Mouse (Mus musculus): ENCODE results near the gene Rtn4rl1. TPM values are rescaled to one million over a fixed set of nuclear protein-coding genes. Genes with fewer than 3 reads are reported as not detected.

The Rtn4rl1 gene
- polyA plus RNA-seq, 1 experiment, result not detected

DNA sequence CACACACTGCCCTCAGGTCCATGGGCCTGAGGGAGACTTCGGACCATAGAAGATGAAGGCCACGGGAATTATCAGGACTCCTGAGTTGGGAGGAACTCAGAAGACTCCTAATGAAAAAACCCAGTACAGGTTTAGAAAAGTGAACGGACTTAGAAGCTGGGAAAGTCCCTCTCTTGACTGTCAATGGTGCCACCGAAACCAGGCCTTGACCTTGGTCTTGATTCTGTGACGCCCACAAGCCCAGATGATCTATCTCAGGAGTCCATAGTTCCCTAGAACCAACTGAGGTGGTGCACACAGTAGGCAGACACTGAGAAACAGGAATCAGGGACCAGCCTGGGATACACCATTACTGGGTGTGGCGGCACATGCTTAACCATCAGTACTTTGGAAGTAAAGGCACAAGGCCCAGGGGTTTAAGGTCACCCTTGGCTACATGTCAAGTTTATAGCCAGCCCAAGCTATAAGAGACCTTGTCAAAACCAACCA, 36.7 kb downstream of the Rtn4rl1 start:
- no peak overlapping the region for H3K4me3 ChIP-seq (ENCODE audit: insufficient read depth, low read depth, low read length)
- H3K27ac ChIP-seq (ENCODE audit: insufficient read depth, low read depth, low read length), result no peak overlapping the region
- H3K4me1 ChIP-seq (ENCODE audit: control insufficient read depth, insufficient read depth, low read length), result peaks cover 13% of the 10 kb centered on the region; the same call in 1 of the 2 replicates
- 97% methylated on average over 6 of the region's 6 CpGs for WGBS
- TF ChIP-seq CTCF (IDR thresholded peaks at IDR 0.05; ENCODE audit: insufficient read depth, low read depth, low read length) (no peak), POLR2A (IDR thresholded peaks at IDR 0.05; ENCODE audit: insufficient read depth, low read depth, low read length) (no peak)

DNA sequence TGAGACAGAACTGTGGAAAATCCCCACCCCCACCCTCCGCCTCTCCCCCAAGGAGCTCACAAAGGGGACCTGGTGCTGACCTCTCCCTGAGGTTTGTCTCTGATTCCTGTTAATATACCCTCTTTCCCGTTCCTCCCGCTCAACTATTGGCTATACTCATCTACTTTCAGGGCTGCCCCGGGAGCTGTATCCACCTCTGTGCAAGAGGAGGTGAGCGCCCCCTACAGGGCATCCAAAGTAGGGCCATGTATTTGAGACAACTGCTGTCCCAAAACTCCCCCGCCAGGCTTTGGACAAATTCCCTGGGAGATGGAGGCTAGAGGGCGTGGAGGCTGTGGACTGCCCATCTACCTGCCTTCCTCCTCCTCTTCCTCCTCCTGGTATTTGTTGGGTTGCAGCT, 38.2 kb downstream of the Rtn4rl1 start:
- H3K4me3 ChIP-seq (ENCODE audit: insufficient read depth, low read depth, low read length), result no peak overlapping the region
- H3K27ac ChIP-seq (ENCODE audit: insufficient read depth, low read depth, low read length), result no peak overlapping the region
- 16% methylated on average over 7 of the region's 7 CpGs for WGBS
- TF ChIP-seq CTCF (IDR thresholded peaks at IDR 0.05; ENCODE audit: insufficient read depth, low read depth, low read length) (peak; percentile 64), POLR2A (IDR thresholded peaks at IDR 0.05; ENCODE audit: insufficient read depth, low read depth, low read length) (no peak)
- peaks cover 14% of the 10 kb centered on the region; the same call in 1 of the 2 replicates for H3K4me1 ChIP-seq (ENCODE audit: control insufficient read depth, insufficient read depth, low read length)

DNA sequence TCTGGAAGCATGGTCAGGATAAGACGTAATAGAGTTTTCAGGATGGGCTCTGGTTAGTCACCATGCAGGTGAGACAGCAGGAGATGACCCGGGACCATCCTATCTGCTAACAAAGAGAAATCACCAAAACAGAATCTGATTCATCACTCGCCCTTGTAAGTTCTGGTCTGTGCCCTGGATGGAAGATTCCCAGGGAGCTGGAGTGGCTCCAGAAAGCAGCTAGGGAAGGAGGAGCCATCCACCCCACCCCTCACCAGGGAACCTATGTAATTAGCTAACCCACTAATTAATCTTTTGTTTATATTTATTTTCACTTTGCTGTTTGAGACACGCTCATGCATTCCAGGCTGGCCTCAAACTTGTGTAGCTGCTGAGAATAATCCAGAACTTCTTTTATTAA, 38.9 kb downstream of the Rtn4rl1 start:
- Histone ChIP-seq H3K4me3 (ENCODE audit: insufficient read depth, low read depth, low read length) (no peak overlapping the region), H3K27ac (ENCODE audit: insufficient read depth, low read depth, low read length) (no peak overlapping the region), H3K4me1 (ENCODE audit: control insufficient read depth, insufficient read depth, low read length) (peaks cover 20% of the 10 kb centered on the region)
- TF ChIP-seq CTCF (IDR thresholded peaks at IDR 0.05; ENCODE audit: insufficient read depth, low read depth, low read length) (no peak), POLR2A (IDR thresholded peaks at IDR 0.05; ENCODE audit: insufficient read depth, low read depth, low read length) (no peak)
- 40% methylated on average over 4 of the region's 4 CpGs for WGBS

DNA sequence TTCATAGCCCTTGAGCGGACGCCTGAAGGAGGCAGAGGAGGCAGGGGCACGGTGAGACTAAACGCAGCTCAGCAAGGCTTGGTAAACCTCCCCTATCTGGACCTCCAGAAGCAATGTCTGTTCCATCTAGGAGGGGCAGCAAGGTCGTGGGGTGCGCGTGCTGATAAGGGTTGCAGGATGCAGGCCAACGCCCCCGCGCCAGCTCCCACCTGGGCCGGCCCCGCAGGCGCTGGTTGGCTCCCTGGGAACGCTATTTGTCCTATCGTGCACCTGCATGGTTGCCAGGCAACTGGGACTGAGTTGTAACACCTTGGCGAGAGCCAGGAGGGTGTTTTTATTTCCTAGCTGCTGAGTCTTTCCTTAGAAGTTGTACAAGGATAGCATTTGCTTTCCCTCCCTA, 41.2 kb downstream of the Rtn4rl1 start:
- peaks cover 21% of the 10 kb centered on the region for H3K4me1 ChIP-seq (ENCODE audit: control insufficient read depth, insufficient read depth, low read length)
- TF ChIP-seq CTCF (IDR thresholded peaks at IDR 0.05; ENCODE audit: insufficient read depth, low read depth, low read length) (no peak), POLR2A (IDR thresholded peaks at IDR 0.05; ENCODE audit: insufficient read depth, low read depth, low read length) (no peak)
- H3K27ac ChIP-seq (ENCODE audit: insufficient read depth, low read depth, low read length), result no peak overlapping the region
- WGBS, result 24% methylated on average over 16 of the region's 16 CpGs
- H3K4me3 ChIP-seq (ENCODE audit: insufficient read depth, low read depth, low read length), result no peak overlapping the region

DNA sequence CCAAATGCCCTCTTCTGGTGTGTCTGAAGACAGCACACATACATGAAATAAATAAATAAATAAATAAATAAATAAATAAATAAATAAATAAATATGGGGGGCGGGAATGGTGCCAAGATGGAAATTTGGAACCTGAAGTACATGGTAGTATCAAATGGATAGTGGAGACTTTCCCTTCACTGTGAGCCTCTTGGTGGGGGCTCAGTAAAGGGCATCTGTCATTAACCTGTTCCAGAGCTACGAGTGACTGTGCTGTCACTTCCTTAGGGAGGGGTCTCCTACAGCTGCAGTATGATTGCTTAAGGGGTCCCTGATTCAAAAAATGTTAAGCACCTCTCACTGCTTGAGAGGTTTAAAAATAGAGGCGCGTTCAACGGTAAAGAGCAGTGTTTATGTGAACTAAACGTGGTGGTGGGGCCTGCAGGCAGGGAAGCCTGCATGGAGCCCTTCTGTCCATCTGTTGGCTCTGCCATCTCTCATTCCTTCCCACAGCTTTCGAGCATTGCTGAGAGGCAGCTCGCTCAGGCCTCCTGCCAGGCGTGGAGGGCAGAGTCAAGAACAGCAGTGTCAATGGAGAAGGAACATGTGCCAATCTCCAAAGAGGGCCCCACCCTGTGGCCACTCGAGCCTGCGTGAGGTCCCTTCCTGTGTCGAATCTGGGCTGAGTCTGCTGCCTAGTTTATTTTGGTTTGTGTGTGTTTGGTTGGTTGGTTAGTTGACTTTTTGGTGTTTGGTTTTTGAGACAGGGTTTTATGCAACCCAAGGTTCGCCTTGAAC, 46.8 kb downstream of the Rtn4rl1 start:
- Histone ChIP-seq H3K4me1 (ENCODE audit: control insufficient read depth, insufficient read depth, low read length) (peaks cover 11% of the 10 kb centered on the region), H3K4me3 (ENCODE audit: insufficient read depth, low read depth, low read length) (no peak overlapping the region), H3K27ac (ENCODE audit: insufficient read depth, low read depth, low read length) (no peak overlapping the region)
- TF ChIP-seq CTCF (IDR thresholded peaks at IDR 0.05; ENCODE audit: insufficient read depth, low read depth, low read length), result no peak
- no peak for TF ChIP-seq POLR2A (IDR thresholded peaks at IDR 0.05; ENCODE audit: insufficient read depth, low read depth, low read length)
- 80% methylated on average over 13 of the region's 13 CpGs for WGBS

DNA sequence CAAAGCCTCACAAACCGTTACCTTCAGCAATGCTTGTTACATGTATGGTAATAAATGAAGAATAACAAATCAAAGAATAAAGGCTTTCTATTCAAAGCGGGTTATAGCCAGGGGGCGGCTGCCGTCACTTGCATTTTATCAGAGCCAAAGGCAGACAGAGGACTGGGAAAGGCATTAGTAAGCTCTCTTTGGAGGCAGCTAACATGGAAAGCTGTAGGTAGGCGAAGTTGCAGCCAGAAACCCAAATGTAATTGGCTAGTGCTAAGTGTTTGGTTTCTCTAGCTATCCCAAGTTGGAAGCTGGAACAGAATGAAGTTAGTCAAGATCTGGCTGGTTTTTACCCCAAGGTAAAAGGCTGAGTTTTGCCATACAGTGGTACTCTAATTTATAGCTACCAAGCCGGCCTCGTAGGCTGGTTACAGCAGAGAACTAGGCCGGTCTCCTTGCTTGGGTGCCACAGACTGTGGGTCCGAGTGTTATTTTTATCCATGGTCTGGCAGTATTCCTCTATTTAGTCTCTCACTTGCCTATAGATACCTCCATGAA, 49.2 kb downstream of the Rtn4rl1 start:
- no peak for TF ChIP-seq CTCF (IDR thresholded peaks at IDR 0.05; ENCODE audit: insufficient read depth, low read depth, low read length)
- H3K4me3 ChIP-seq (ENCODE audit: insufficient read depth, low read depth, low read length), result no peak overlapping the region
- H3K4me1 ChIP-seq (ENCODE audit: control insufficient read depth, insufficient read depth, low read length), result 0 out of 2 replicates have a peak, but pooled peaks cover 3% of the 10 kb centered on the region
- WGBS, result 92% methylated on average over 9 of the region's 9 CpGs
- H3K27ac ChIP-seq (ENCODE audit: insufficient read depth, low read depth, low read length), result no peak overlapping the region

DNA sequence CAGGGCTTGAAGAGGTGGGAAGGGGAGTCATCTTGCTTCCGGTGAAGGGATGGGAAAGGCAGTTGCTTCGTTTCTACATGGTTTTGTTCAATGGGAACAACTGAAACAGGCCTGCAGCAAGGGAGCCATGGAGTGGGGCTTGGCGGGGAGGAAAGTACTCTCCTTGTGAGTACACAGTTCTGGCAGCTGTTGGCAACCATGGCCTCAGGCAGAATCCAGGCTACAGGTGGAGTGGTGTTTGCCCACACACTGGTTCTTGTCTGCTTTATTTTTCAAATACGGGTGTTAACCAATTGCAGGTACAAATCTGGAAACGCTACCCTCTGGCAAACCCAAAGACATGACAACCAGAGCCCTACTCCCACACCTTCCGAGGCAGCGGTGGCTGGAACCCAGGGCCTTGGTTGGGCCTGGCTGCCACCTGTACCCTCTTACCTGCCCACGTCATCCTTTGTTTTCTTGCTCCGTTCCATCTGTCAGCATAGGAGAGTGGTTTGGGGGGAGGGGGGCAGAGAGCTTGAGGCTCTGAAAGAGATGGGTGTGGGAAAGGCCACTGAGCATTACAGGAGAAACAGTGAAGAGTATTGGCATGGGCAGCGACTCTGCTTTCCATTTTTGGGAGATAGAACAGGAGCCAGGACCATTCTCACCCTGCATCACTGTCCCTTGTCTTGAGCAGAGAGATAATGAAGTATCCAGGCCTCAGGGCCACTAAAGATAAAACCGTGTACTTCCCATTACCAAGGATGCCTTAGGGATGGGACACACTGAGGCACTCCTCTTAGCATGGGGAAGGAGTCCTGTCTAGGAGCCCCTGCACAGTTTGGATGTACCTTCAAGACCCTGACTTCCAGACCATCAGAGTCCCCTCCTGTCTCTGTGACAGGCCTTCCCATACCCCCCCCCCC, 51.0 kb downstream of the Rtn4rl1 start:
- H3K4me1 ChIP-seq (ENCODE audit: control insufficient read depth, insufficient read depth, low read length), result peaks cover 7% of the 10 kb centered on the region
- 92% methylated on average over 11 of the region's 11 CpGs for WGBS
- no peak overlapping the region for H3K27ac ChIP-seq (ENCODE audit: insufficient read depth, low read depth, low read length)
- no peak overlapping the region for H3K4me3 ChIP-seq (ENCODE audit: insufficient read depth, low read depth, low read length)
- TF ChIP-seq POLR2A (IDR thresholded peaks at IDR 0.05; ENCODE audit: insufficient read depth, low read depth, low read length) (no peak), CTCF (IDR thresholded peaks at IDR 0.05; ENCODE audit: insufficient read depth, low read depth, low read length) (no peak)

DNA sequence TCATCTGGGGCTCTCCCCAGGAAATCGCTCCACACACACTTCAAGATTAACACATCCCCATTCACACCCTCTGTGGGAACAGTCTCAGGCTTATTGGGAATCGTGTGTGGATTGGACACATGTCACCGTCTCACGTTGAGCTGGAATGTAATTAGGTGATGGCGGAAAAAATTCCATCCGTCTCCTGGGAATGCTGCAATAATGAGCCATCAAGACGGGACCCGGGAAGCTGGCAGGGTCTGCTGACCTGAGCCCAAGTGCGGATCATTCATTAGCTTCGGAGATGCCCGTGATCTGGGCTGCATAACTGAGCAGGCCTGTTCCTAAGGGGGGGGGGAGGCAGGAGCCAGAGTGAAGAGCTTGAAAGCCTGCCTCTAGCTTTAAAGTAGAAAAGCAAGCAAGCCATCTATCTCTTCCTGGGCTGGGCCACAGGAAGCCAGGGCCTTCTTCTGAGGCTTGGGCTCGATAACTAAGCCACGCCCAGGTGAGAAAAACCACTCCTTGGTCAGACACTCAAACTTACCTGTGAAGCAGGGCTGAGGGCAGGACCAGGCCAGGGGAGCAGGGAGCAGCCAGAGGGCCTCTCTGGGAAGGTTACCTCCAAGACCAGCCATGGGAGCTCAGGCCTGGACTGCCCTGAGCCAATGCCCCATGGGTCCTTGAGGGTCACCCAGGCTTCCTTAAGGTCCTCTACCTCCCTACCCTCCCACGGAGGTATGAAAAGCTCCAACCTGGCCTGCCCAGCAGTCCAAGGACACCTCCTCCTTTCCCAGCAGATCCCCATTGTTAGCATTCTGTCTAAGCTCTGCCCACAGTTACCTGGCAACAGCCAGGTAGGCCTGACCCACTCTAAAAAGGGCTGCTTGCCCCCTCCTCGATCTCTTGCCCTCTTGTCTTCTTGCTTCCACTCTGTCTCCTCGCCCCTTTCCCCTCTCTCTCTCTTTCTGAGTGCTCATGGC, 52.1 kb downstream of the Rtn4rl1 start:
- H3K4me1 ChIP-seq (ENCODE audit: control insufficient read depth, insufficient read depth, low read length), result peaks cover 4% of the 10 kb centered on the region
- TF ChIP-seq CTCF (IDR thresholded peaks at IDR 0.05; ENCODE audit: insufficient read depth, low read depth, low read length) (no peak), POLR2A (IDR thresholded peaks at IDR 0.05; ENCODE audit: insufficient read depth, low read depth, low read length) (no peak)
- no peak overlapping the region for H3K27ac ChIP-seq (ENCODE audit: insufficient read depth, low read depth, low read length)
- 66% methylated on average over 16 of the region's 16 CpGs for WGBS
- no peak overlapping the region for H3K4me3 ChIP-seq (ENCODE audit: insufficient read depth, low read depth, low read length)

Data from olfactory bulb, adult 2 months (tissue).